Mouse (Mus musculus) liver, postnatal 0 days (tissue): ENCODE measurements around the gene Vmn1r152.
"Not testable (repeated sequence)": the region's sequence is repeated elsewhere in the genome, so short reads cannot be mapped to it uniquely, and the experiment has no call there.

ENCODE experiments used
- CTCF ChIP-seq: sonication (generic); IDR thresholded peaks from 2 replicates; pipeline ENCODE4 v1.5.1; 2016; ENCODE audit warnings: antibody characterized with exemption, low read depth
- EP300 ChIP-seq: IDR thresholded peaks from 2 replicates; pipeline ENCODE4 v1.6.1; 2016; ENCODE audit warnings: antibody characterized with exemption, low read depth, mild to moderate bottlenecking

DNA sequence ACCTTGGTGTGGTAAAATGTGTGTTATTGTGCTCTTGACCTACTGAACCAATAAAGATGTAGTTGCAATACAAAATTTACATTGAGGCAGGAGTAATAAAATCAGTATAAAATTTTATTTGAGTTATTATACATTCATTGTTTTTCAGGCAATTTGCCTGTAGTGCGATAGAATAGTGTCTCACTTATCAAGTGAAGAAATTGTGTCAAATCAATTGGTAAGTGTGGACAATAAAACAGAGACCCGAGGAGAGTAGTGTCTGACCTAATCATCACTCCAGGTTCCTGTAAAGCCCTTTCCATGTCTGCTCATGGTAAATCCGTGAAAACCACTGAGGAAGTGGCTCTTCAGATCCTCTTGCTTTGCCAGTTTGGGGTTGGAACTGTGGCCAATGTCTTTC lies at the start of gene Vmn1r152:
- not testable (repeated sequence) for TF ChIP-seq EP300, CTCF
